Mouse (Mus musculus) MEL (cell line): ENCODE data around the gene Creld2. TPM values are rescaled to one million over a fixed set of nuclear protein-coding genes. Genes with fewer than 3 reads are reported as not detected.
A peak's percentile ranks its signal among the peaks of the same experiment; 100 is the strongest.

Experiments used
- DNase-seq: peaks from one replicate; pipeline ENCODE4 v3.0.0; 2011; ENCODE audit warnings: low read depth, low spot score
- H3K27ac ChIP-seq: 2 replicates; pipeline ENCODE4 v1.5.1; 2012; ENCODE audit warnings: low read depth, mild to moderate bottlenecking, control low read depth, low read length, moderate library complexity; ENCODE audit not compliant: control insufficient read depth
- H3K27me3 ChIP-seq, 2 experiments: fragments of 150-350 bp in 1 of 2; sonication (generic) in 1 of 2; 2 replicates each; pipeline ENCODE4 v1.6.1; 2012; ENCODE audit warnings: low read length in 2 of 2, mild to moderate bottlenecking in 2 of 2, improper control_type of control experiment in 1 of 2, moderate library complexity in 1 of 2; ENCODE audit not compliant: insufficient read depth in 2 of 2, control insufficient read depth in 1 of 2
- H3K36me3 ChIP-seq, 2 experiments: 2 replicates each; pipeline ENCODE4 v1.6.1; 2012 to 2014; ENCODE audit warnings: low read length in 2 of 2, improper control_type of control experiment in 1 of 2, inconsistent platforms in 1 of 2, mild to moderate bottlenecking in 1 of 2; ENCODE audit not compliant: insufficient read depth in 2 of 2, control insufficient read depth in 1 of 2
- H3K4me1 ChIP-seq, 2 experiments: fragments of 150-350 bp in 1 of 2; sonication (generic) in 1 of 2; 2 replicates each; pipeline ENCODE4 v1.6.1; 2012; ENCODE audit warnings: low read length in 2 of 2, improper control_type of control experiment in 1 of 2, mild to moderate bottlenecking in 1 of 2; ENCODE audit not compliant: insufficient read depth in 2 of 2, control insufficient read depth in 1 of 2
- H3K4me3 ChIP-seq, 2 experiments: fragments of 150-350 bp in 1 of 2; sonication (generic) in 1 of 2; 2 replicates each; pipeline ENCODE4 v1.5.1; 2012; ENCODE audit warnings: low read depth in 2 of 2, low read length in 2 of 2, mild to moderate bottlenecking in 2 of 2, moderate library complexity in 2 of 2, control low read depth in 1 of 2, improper control_type of control experiment in 1 of 2; ENCODE audit not compliant: control insufficient read depth in 1 of 2, insufficient read depth in 1 of 2
- H3K79me2 ChIP-seq: 2 replicates; pipeline ENCODE4 v1.6.1; 2012; ENCODE audit warnings: mild to moderate bottlenecking, low read length, moderate library complexity; ENCODE audit not compliant: control insufficient read depth, poor library complexity, insufficient read depth
- H3K9ac ChIP-seq: 2 replicates; pipeline ENCODE4 v1.6.1; 2012; ENCODE audit warnings: low read depth, mild to moderate bottlenecking, control low read depth, low read length, moderate library complexity; ENCODE audit not compliant: control insufficient read depth, poor library complexity, severe bottlenecking
- H3K9me3 ChIP-seq: fragments of 150-350 bp; sonication (generic); replicated peaks from 2 replicates; pipeline ENCODE4 v1.6.1; 2012; ENCODE audit warnings: mild to moderate bottlenecking, low read length, improper control_type of control experiment, moderate library complexity; ENCODE audit not compliant: insufficient read depth
- BHLHE40 ChIP-seq: IDR thresholded peaks from 2 replicates; pipeline ENCODE4 v1.6.1; 2012; ENCODE audit warnings: low read depth, mild to moderate bottlenecking, inconsistent platforms, low read length, improper control_type of control experiment, borderline replicate concordance
- CTCF ChIP-seq, 3 experiments: IDR thresholded peaks in 2 of 3; conservative IDR thresholded peaks in 1 of 3; 2 replicates each; pipeline ENCODE4 v1.5.1; 2011 to 2012; ENCODE audit warnings: low read length in 3 of 3, low read depth in 2 of 3, mild to moderate bottlenecking in 2 of 3, improper control_type of control experiment in 1 of 3, inconsistent platforms in 1 of 3, mixed read lengths in 1 of 3, moderate library complexity in 1 of 3; ENCODE audit not compliant: control insufficient read depth in 1 of 3, insufficient read depth in 1 of 3, poor library complexity in 1 of 3, severe bottlenecking in 1 of 3
- EP300 ChIP-seq, 2 experiments: IDR thresholded peaks; 2 replicates each; pipeline ENCODE4 v1.6.1; 2011; ENCODE audit warnings: improper control_type of control experiment in 2 of 2, low read length in 2 of 2, low read depth in 1 of 2, mild to moderate bottlenecking in 1 of 2
- HCFC1 ChIP-seq: IDR thresholded peaks from 2 replicates; pipeline ENCODE4 v1.6.1; 2012; ENCODE audit warnings: low read depth, mild to moderate bottlenecking, inconsistent platforms, low read length, improper control_type of control experiment, moderate library complexity
- JUND ChIP-seq: IDR thresholded peaks from 2 replicates; pipeline ENCODE4 v1.6.1; 2011; ENCODE audit warnings: low read depth, mild to moderate bottlenecking, improper control_type of control experiment, low read length
- MAX ChIP-seq: IDR thresholded peaks from 2 replicates; pipeline ENCODE4 v1.6.1; 2011; ENCODE audit warnings: low read length, improper control_type of control experiment
- MAZ ChIP-seq: IDR thresholded peaks from 2 replicates; pipeline ENCODE4 v1.6.1; 2012; ENCODE audit warnings: low read depth, mild to moderate bottlenecking, inconsistent platforms, low read length, improper control_type of control experiment
- MXI1 ChIP-seq: IDR thresholded peaks from 2 replicates; pipeline ENCODE4 v1.6.1; 2011; ENCODE audit warnings: mild to moderate bottlenecking, low read depth, low read length, improper control_type of control experiment
- MYB ChIP-seq: IDR thresholded peaks from 2 replicates; pipeline ENCODE4 v1.6.1; 2011; ENCODE audit warnings: mild to moderate bottlenecking, low read depth, low read length, improper control_type of control experiment
- NRF1 ChIP-seq: IDR thresholded peaks from 2 replicates; pipeline ENCODE4 v1.6.1; 2014; ENCODE audit warnings: low read depth, mild to moderate bottlenecking, inconsistent platforms, low read length, improper control_type of control experiment, moderate library complexity; ENCODE audit not compliant: poor library complexity, insufficient read depth, severe bottlenecking
- POLR2A ChIP-seq, 2 experiments: IDR thresholded peaks; 2 replicates each; pipeline ENCODE4 v1.6.1; 2011 to 2012; ENCODE audit warnings: low read length in 2 of 2, mild to moderate bottlenecking in 2 of 2, control low read depth in 1 of 2, improper control_type of control experiment in 1 of 2, low read depth in 1 of 2, moderate library complexity in 1 of 2; ENCODE audit not compliant: control insufficient read depth in 1 of 2, insufficient read depth in 1 of 2, poor library complexity in 1 of 2
- RCOR1 ChIP-seq: IDR thresholded peaks from 2 replicates; pipeline ENCODE4 v1.6.1; 2012; ENCODE audit warnings: low read depth, mild to moderate bottlenecking, inconsistent platforms, low read length, improper control_type of control experiment
- SIN3A ChIP-seq: IDR thresholded peaks from 2 replicates; pipeline ENCODE4 v1.6.1; 2012; ENCODE audit warnings: low read length, improper control_type of control experiment, inconsistent platforms
- UBTF ChIP-seq: IDR thresholded peaks from 2 replicates; pipeline ENCODE4 v1.6.1; 2012; ENCODE audit warnings: low read depth, mild to moderate bottlenecking, inconsistent platforms, low read length, improper control_type of control experiment, moderate library complexity, borderline replicate concordance; ENCODE audit not compliant: insufficient read depth
- USF1 ChIP-seq: IDR thresholded peaks from 2 replicates; pipeline ENCODE4 v1.6.1; 2014; ENCODE audit warnings: low read depth, mild to moderate bottlenecking, inconsistent platforms, low read length, improper control_type of control experiment, moderate library complexity
- ZC3H11A ChIP-seq: IDR thresholded peaks from 2 replicates; pipeline ENCODE4 v1.6.1; 2012; ENCODE audit warnings: low read depth, mild to moderate bottlenecking, inconsistent platforms, low read length, improper control_type of control experiment
- polyA plus RNA-seq, 2 experiments: library from polyadenylated mRNA; stranded (reverse) in 1 of 2; unstranded in 1 of 2; fragments of >175 nt in 1 of 2; fragments of >200 nt in 1 of 2; gene quantifications; 2 replicates each; pipeline versions ENCODE4 v1.2.1 to v1.2.4; 2012; ENCODE audit warnings: low replicate concordance in 2 of 2, low read depth in 1 of 2; ENCODE audit not compliant: insufficient read length in 2 of 2, insufficient read depth in 1 of 2, missing spikeins in 1 of 2
- total RNA-seq: library from RNA; depleted of rRNA; stranded (reverse); fragments of 300-350 nt; gene quantifications from 2 replicates; pipeline ENCODE4 v1.2.3, GENCODE M21; 2012

Creld2 gene
- total and polyA plus RNA-seq, 3 experiments, result 118 to 188 TPM; not detected in 1

GRCm38 (mm10) chr15:88862881-88863694 lies 43.6 kb downstream of the Creld2 start:
- Histone ChIP-seq H3K36me3 (peaks cover 2 to 8% of the 10 kb centered on the region in 2 experiments; a peak in 2 of 4 replicates), H3K9ac (peak overlapping the region; percentile 88), H3K27me3 (no peaks in the 10 kb centered on the region), H3K4me3 (peak overlapping the region; percentile 65 to 78), H3K4me1 (peaks cover 0 to 11% of the 10 kb centered on the region in 2 experiments; a peak in 2 of 4 replicates), H3K27ac (peak overlapping the region; percentile 24; the same call in 1 of the 2 replicates), H3K9me3 (no peaks in the 10 kb centered on the region), H3K79me2 (peaks cover 23% of the 10 kb centered on the region)
- DNase-seq, result peak; percentile 67
- TF ChIP-seq UBTF (0 out of 2 replicates have a peak, but pooled peaks have one; percentile 40), ZC3H11A (no peak), POLR2A (IDR thresholded peaks at IDR 0.05; ENCODE audit: control insufficient read depth in 1 of 2, insufficient read depth in 1 of 2, low read depth in 1 of 2, low read length in 2 of 2, poor library complexity in 1 of 2) (peak in 1 of 2 experiments; percentile 31; a peak in 1 of 4 replicates), MAZ (no peak), NRF1 (0 out of 2 replicates have a peak, but pooled peaks have one; percentile 11), MAX (peak; percentile 59; the same call in 1 of the 2 replicates), MXI1 (peak; percentile 22; the same call in 1 of the 2 replicates), RCOR1 (no peak)

- peaks cover 2 to 8% of the 10 kb centered on the region in 2 experiments; a peak in 2 of 4 replicates for H3K36me3 ChIP-seq
- H3K9me3 ChIP-seq, result no peaks in the 10 kb centered on the region
- DNase-seq, result peak; percentile 91
- H3K4me3 ChIP-seq, result peak overlapping the region; percentile 65 to 78
- no peak overlapping the region for H3K27ac ChIP-seq
- peak overlapping the region; percentile 88 for H3K9ac ChIP-seq
- no peaks in the 10 kb centered on the region for H3K27me3 ChIP-seq
- 0 out of 2 replicates have a peak, but pooled peaks have one; percentile 37 for TF ChIP-seq HCFC1
- peak; percentile 55; the same call in 1 of the 2 replicates for TF ChIP-seq BHLHE40
- no peak for TF ChIP-seq ZC3H11A
- TF ChIP-seq SIN3A, result peak; percentile 89
- peak; percentile 92 for TF ChIP-seq MAZ
- TF ChIP-seq JUND, result no peak
- TF ChIP-seq MYB, result no peak
- peak; percentile 37; the same call in 1 of the 2 replicates for TF ChIP-seq MAX
- no peak for TF ChIP-seq EP300 (IDR thresholded peaks at IDR 0.05; ENCODE audit: low read depth in 1 of 2, low read length in 2 of 2)
- peak; percentile 70 for TF ChIP-seq MXI1
- TF ChIP-seq USF1, result peak; percentile 84
- 0 out of 6 replicates have a peak, but pooled peaks of 1 of the 3 experiments have one; percentile 10 for TF ChIP-seq CTCF (IDR thresholded peaks at IDR 0.05 in 2 of 3, conservative IDR thresholded peaks at IDR 0.05 in 1 of 3; ENCODE audit: control insufficient read depth in 1 of 3, insufficient read depth in 1 of 3, low read depth in 2 of 3, low read length in 3 of 3, poor library complexity in 1 of 3, severe bottlenecking in 1 of 3)
- H3K4me1 ChIP-seq, result peaks cover 0 to 11% of the 10 kb centered on the region in 2 experiments; a peak in 2 of 4 replicates
- H3K79me2 ChIP-seq, result peaks cover 23% of the 10 kb centered on the region
Measured at GRCm38 (mm10) chr15:88863695-88864231, 44.3 kb downstream of the Creld2 start.
